Mouse (Mus musculus) heart, adult 2 months (tissue): ENCODE data around the gene Crybg3.

Source experiments
- CTCF ChIP-seq: fragments of 200-600 bp; IDR thresholded peaks from 2 replicates; pipeline ENCODE4 v1.8.1; 2022; ENCODE audit warnings: antibody characterized with exemption, mild to moderate bottlenecking, moderate library complexity
- EP300 ChIP-seq: fragments of 200-500 bp; IDR thresholded peaks from 2 replicates; pipeline ENCODE4 v1.6.1; 2011; ENCODE audit warnings: low read depth, low read length, control low read depth; ENCODE audit not compliant: insufficient read depth
- POLR2A ChIP-seq: fragments of 200-500 bp; IDR thresholded peaks from 2 replicates; pipeline ENCODE4 v1.6.1; 2011; ENCODE audit warnings: mild to moderate bottlenecking, low read depth, low read length, control low read depth; ENCODE audit not compliant: insufficient read depth

DNA sequence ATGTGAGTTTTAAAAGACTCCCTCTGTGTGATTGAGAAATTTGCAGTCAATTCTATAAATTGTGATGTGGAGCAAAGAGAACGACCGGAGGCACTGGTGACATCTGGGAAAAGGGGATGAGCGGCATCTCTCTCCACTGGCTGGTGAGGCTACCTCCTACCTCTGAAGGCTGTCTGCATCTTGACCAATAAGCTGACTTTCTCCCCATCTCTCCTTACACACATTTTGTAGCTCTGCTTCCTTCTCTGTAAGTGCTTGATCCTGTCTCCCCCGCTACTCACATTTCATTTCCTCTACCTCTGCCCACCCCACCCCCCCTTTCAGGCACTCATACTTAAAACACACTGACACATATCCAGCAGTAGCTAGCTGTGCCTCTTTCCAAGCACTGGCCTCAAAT lies 59.4 kb downstream of the Crybg3 start:
- TF ChIP-seq CTCF: no peak
- TF ChIP-seq EP300: no peak
- no peak for TF ChIP-seq POLR2A
